Mouse (Mus musculus) cerebellum, adult 9-11 months (tissue): ENCODE measurements at regions not wholly inside any gene's neighbourhood (a gene's known extent, or its start where the extent isn't known, plus 50 kb on each side); places are given as distances from the start of the nearest gene placed in this dataset.
"Not testable (repeated sequence)": the region's sequence is repeated elsewhere in the genome, so short reads cannot be mapped to it uniquely, and the experiment has no call there.

ENCODE experiments used
- DNase-seq: peaks from one replicate; pipeline ENCODE4 v3.0.0; 2022

- DNase-seq, result not testable (repeated sequence)
Measured at GRCm38 (mm10) chr6:31804468-31804867, 240.7 kb upstream of the Podxl start.

GRCm38 (mm10) chr6:31803222-31803621, 239.4 kb upstream of the Podxl start:
- DNase-seq, result not testable (repeated sequence)

- no peak for DNase-seq
Measured at GRCm38 (mm10) chr6:31791547-31791946, 227.8 kb upstream of the Podxl start.

- no peak for DNase-seq
Measured at GRCm38 (mm10) chr6:31790906-31791305, 227.1 kb upstream of the Podxl start.

GRCm38 (mm10) chr6:31776841-31777240, 213.1 kb upstream of the Podxl start:
- DNase-seq, result no peak

GRCm38 (mm10) chr6:31771916-31772315, 208.1 kb upstream of the Podxl start:
- no peak for DNase-seq

- no peak for DNase-seq
Measured at GRCm38 (mm10) chr6:31745589-31745988, 181.8 kb upstream of the Podxl start.

- no peak for DNase-seq
Measured at GRCm38 (mm10) chr6:31731391-31731790, 167.6 kb upstream of the Podxl start.

GRCm38 (mm10) chr6:31719614-31720013, 155.8 kb upstream of the Podxl start:
- DNase-seq, result no peak

- no peak for DNase-seq
Measured at GRCm38 (mm10) chr6:31718843-31719242, 155.1 kb upstream of the Podxl start.

- no peak for DNase-seq
Measured at GRCm38 (mm10) chr6:31717531-31717930, 153.8 kb upstream of the Podxl start.

GRCm38 (mm10) chr6:31707256-31707655, 143.5 kb upstream of the Podxl start:
- DNase-seq, result no peak

GRCm38 (mm10) chr6:31704191-31704590, 140.4 kb upstream of the Podxl start:
- no peak for DNase-seq

GRCm38 (mm10) chr6:31702931-31703330, 139.2 kb upstream of the Podxl start:
- no peak for DNase-seq

- DNase-seq, result no peak
Measured at GRCm38 (mm10) chr6:31695885-31696284, 132.1 kb upstream of the Podxl start.

- DNase-seq, result no peak
Measured at GRCm38 (mm10) chr6:31693047-31693446, 129.3 kb upstream of the Podxl start.

- no peak for DNase-seq
Measured at GRCm38 (mm10) chr6:31692024-31692423, 128.2 kb upstream of the Podxl start.

- no peak for DNase-seq
Measured at GRCm38 (mm10) chr6:31680101-31680500, 116.3 kb upstream of the Podxl start.

- no peak for DNase-seq
Measured at GRCm38 (mm10) chr6:31665671-31666486, 102.1 kb upstream of the Podxl start.

GRCm38 (mm10) chr6:31664495-31664894, 100.7 kb upstream of the Podxl start:
- peak; percentile 67 for DNase-seq

GRCm38 (mm10) chr6:31660778-31661177, 97.0 kb upstream of the Podxl start:
- peak; percentile 52 for DNase-seq

- no peak for DNase-seq
Measured at GRCm38 (mm10) chr6:31659901-31660300, 96.1 kb upstream of the Podxl start.

GRCm38 (mm10) chr6:31658447-31659199, 94.8 kb upstream of the Podxl start:
- DNase-seq, result no peak

GRCm38 (mm10) chr6:31650791-31651476, 87.2 kb upstream of the Podxl start:
- DNase-seq, result no peak
